Mouse (Mus musculus) cerebellum, adult 18-20 months (tissue): ENCODE data around the gene Htr5b.

ENCODE experiments used
- DNase-seq, 2 experiments: peaks; one replicate each; pipeline ENCODE4 v3.0.0; 2021

Htr5b gene

GRCm38 (mm10) chr1:121483091-121483490 lies 45.2 kb downstream of the Htr5b start:
- DNase-seq: no peak

- DNase-seq: no peak
Measured at GRCm38 (mm10) chr1:121479403-121479802, 48.9 kb downstream of the Htr5b start.

GRCm38 (mm10) chr1:121478284-121478980 lies 49.8 kb downstream of the Htr5b start:
- DNase-seq: peak in 1 of 2 experiments; percentile 10

GRCm38 (mm10) chr1:121477716-121478115 lies 50.5 kb downstream of the Htr5b start:
- no peak for DNase-seq

GRCm38 (mm10) chr1:121471503-121471902 lies 56.8 kb downstream of the Htr5b start:
- DNase-seq: no peak

DNA sequence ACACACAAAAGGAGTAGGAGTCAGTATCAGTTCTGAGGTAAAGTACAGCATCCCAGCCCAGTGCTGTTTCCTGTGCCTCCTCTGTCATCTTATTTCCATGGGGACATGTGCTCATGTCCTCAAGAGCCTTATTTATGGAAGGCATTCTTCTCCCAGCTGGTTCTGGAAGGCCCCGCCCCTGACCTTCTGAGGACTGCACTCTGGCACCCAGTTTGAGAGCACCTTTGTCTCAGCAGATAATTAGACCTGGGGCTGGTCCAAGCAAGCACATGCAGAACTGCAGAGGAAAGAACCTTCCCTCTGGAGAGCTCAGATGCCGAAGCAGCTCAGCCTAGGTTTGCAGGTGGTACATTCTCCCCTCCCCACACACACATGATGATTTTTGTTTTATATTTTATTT lies 60.0 kb downstream of the Htr5b start:
- no peak for DNase-seq

DNA sequence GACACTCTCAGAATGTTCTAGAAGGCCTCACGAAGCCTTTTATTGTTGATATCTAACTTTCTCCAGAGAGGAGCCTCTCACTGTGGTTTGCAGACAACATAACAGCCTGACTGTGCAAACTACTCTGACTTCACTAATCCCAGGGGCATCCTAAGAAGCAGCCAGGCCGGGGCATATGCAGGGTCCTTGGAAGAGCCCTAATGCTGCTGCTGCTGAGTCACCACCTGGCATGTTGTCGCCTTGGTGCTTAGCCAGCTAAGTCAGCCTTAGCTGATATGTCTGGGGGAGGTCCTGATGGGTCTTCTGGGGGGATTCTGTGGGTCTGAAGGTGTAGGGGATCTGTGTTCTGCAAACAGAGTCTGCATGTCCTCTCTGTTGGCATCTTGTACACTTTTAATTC lies 62.0 kb downstream of the Htr5b start:
- no peak for DNase-seq

DNA sequence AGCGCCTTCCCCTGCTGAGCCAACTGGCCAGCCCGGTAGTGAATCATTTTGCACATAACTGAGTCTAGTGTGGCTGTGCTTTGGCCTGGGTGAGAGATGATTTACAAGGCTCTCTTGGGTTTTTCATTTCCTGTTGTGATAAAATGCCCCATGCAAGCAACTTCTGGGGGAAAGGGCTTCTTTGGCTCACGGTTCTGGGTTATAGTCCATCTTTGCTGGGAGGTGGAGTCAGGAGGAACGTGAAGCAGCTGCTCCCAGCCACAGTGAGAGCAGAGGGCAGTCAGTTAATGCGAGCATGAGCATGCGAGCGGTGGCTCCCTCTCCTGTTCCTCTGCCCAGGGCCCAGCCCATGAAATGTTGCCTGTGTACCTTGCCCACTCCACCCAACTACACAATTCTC lies 64.5 kb downstream of the Htr5b start:
- no peak for DNase-seq

DNA sequence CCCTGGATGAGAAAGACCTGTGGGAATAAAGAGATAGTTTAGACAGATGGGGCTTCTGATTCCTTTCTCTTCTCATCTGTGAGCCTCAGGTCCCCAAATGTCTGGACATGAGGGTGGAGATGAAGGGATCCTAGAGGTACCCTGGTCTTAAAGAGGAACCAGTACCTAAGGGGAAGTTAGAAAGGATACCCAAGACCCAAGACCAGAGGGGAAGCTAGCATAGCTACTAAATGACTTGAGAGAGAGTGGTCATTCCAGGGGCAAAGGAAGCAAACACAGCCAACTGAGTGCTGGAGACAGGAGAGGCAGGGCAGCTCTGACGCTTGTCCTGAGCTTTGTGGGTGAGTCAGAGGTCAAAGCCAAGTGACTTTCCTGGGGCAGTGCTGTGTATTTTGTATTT lies 65.6 kb downstream of the Htr5b start:
- DNase-seq: no peak

- DNase-seq: no peak
Measured at GRCm38 (mm10) chr1:121461895-121462294, 66.4 kb downstream of the Htr5b start.

DNA sequence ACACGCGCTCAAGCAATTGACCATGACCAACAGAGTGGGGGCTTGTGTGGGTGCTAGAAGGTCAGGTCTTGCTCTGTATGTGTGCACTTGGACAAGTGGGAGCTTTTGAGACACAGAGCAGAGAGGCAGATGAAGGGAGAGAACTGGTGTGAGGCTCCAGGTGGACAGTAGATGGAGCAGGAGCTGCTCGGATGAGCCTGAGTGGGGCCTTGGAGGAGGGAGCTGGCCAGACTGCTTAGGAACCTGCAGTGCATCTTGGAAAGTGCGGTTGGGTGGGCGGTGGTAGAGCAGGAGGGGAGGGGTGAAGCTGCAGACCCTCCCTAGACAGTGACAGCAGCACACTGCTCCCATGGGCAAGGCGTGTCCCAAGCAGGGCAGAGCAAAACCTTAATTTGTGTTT lies 68.2 kb downstream of the Htr5b start:
- no peak for DNase-seq
